Mouse (Mus musculus): ENCODE results near the gene Nupl1.

DNA sequence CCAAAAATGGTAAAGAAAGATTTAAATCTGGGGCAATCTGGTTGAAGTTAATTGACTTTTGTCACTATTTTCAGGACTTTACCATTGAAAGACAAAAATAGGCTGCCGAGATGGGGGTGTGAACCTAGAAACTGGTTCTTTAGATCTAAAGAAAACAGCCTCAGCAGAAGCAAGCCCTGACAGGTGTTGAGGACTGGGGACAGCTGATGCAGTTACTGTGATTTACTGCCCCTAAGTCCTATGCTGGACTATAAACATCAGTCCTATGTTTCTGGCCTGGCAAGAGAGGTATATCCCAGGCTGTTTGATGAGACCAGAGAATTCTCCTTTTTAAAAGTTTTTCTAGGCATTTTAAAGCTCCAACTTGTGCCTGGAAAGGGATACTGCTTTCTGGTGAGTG, 37.2 kb downstream of the Nupl1 start:
- no peak for TF ChIP-seq CTCF (IDR thresholded peaks at IDR 0.05; ENCODE audit: low read depth)
- no peak for TF ChIP-seq EP300 (IDR thresholded peaks at IDR 0.05; ENCODE audit: low read depth)

Measured in liver, embryonic 14.5 days (tissue).